Mouse (Mus musculus) megakaryocyte, embryonic 14.5 days (primary cell): Measurements from ENCODE around the gene Krtap4-1. TPM values are rescaled to one million over a fixed set of nuclear protein-coding genes. Genes with fewer than 3 reads are reported as not detected.
"Not testable (repeated sequence)": the region's sequence is repeated elsewhere in the genome, so short reads cannot be mapped to it uniquely, and the experiment has no call there.

Source experiments
- H3K27me3 ChIP-seq: replicated peaks from 2 replicates; pipeline ENCODE3; 2012; ENCODE audit warnings: inconsistent platforms
- H3K36me3 ChIP-seq: replicated peaks from 2 replicates; pipeline ENCODE3; 2012; ENCODE audit warnings: low read length, inconsistent platforms, mixed read lengths
- H3K4me1 ChIP-seq: 2 replicates; pipeline ENCODE4 v1.6.1; 2012; ENCODE audit warnings: inconsistent platforms
- H3K4me3 ChIP-seq: replicated peaks from 2 replicates; pipeline ENCODE3; 2012; ENCODE audit warnings: moderate library complexity, mild to moderate bottlenecking, inconsistent platforms
- H3K9me3 ChIP-seq: 2 replicates; pipeline ENCODE4 v1.6.1; 2012; ENCODE audit warnings: inconsistent platforms
- FLI1 ChIP-seq: IDR thresholded peaks from 2 replicates; pipeline ENCODE4 v1.6.1; 2012; ENCODE audit warnings: low read length, inconsistent platforms, mixed read lengths
- GATA1 ChIP-seq: IDR thresholded peaks from 3 replicates; pipeline ENCODE4 v1.6.1; 2012; ENCODE audit warnings: mixed read lengths, low read length, inconsistent platforms, borderline replicate concordance
- polyA plus RNA-seq: library from polyadenylated mRNA; stranded (reverse); fragments of >175 nt; gene quantifications from 2 replicates; pipeline ENCODE4 v1.2.3, GENCODE M21; 2012; ENCODE audit warnings: low replicate concordance; ENCODE audit not compliant: insufficient read depth

The Krtap4-1 gene
- not detected in 2 replicates for polyA plus RNA-seq

DNA sequence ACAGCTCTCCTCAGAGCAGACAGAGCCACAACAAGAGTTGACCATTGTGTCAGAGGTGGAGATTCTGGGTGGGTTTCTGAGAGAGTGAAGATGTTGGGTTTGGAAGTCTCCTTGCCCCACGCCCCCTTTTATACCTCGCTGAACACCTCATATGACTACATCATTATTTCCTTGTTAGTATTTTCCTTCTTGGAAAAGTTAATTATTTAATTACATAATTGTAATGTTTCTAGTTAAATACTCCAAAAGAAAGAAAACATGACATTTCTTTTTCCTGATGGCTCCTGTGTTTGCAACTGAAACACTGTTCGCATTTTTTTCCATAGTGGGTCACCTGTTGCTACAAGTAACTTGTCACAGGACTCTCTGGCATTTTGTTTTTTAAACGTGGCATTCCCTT, at the start of gene Krtap4-1:
Gene Krtap4-1 (minus strand): TSS at position 101 of the 400 bp plus-strand sequence.
- no peaks in the 10 kb centered on the region for H3K36me3 ChIP-seq
- no peak for TF ChIP-seq FLI1
- TF ChIP-seq GATA1 = no peak
- no peaks in the 10 kb centered on the region for H3K4me1 ChIP-seq
- H3K4me3 ChIP-seq = no peak within 1 kb of the TSS
- H3K9me3 ChIP-seq = peaks cover 6% of the 10 kb centered on the region; the same call in 1 of the 2 replicates
- no peaks in the 10 kb centered on the region for H3K27me3 ChIP-seq

GRCm38 (mm10) chr11:99665860-99666259, 37.8 kb upstream of the Krtap4-1 start, which contains the start of gene Krtap4-6:
Gene Krtap4-6 (minus strand): TSS chr11:99665960.
- Histone ChIP-seq H3K9me3 (0 out of 2 replicates have a peak, but pooled peaks cover 3% of the 10 kb centered on the region), H3K4me3 (no peak within 1 kb of the TSS), H3K4me1 (no peaks in the 10 kb centered on the region), H3K27me3 (no peaks in the 10 kb centered on the region), H3K36me3 (no peaks in the 10 kb centered on the region)
- TF ChIP-seq FLI1 (no peak), GATA1 (no peak)

- Histone ChIP-seq H3K4me1 (no peaks in the 10 kb centered on the region), H3K36me3 (no peaks in the 10 kb centered on the region), H3K9me3 (0 out of 2 replicates have a peak, but pooled peaks cover 3% of the 10 kb centered on the region), H3K27me3 (no peaks in the 10 kb centered on the region), H3K4me3 (no peak overlapping the region)
- TF ChIP-seq GATA1 (no peak), FLI1 (no peak)
These were observed 34.8 kb upstream of the Krtap4-1 start for GRCm38 (mm10) chr11:99662802-99663201.

GRCm38 (mm10) chr11:99659256-99659655, 31.2 kb upstream of the Krtap4-1 start:
- Histone ChIP-seq H3K4me1 (no peaks in the 10 kb centered on the region), H3K4me3 (no peak overlapping the region), H3K27me3 (no peaks in the 10 kb centered on the region), H3K36me3 (no peaks in the 10 kb centered on the region), H3K9me3 (0 out of 2 replicates have a peak, but pooled peaks cover 3% of the 10 kb centered on the region)
- no peak for TF ChIP-seq GATA1
- TF ChIP-seq FLI1 = no peak

DNA sequence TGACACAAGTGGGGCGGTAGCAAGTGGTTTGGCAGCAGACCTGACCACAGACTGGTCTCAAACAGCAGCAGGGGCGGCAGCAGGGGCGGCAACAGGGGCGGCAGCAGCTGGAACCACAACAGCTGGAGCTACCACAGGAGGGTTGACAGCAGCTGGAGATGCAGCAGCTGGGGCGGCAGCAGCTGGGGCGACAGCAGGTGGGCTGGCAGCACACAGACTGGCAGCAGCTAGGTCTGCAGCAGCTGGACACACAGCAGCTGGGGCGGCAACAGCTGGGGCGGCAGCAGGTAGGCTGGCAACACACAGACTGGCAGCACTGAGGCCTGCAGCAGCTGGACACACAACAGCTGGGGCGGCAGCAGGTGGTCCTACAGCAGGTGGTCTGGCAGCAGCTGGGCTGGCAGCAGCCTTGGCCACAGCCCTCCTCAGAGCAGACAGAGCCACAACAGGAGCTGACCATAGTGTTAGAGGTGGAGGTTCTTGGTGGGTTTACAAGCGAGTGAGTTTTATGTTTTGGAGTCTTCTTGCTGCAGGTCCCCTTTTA, 30.5 kb upstream of the Krtap4-1 start, which contains the start of gene Gm11563:
Gene Gm11563 (minus strand): TSS at position 494 of the 544 bp plus-strand sequence.
- H3K27me3 ChIP-seq, H3K9me3 ChIP-seq, H3K4me1 ChIP-seq, H3K4me3 ChIP-seq, H3K36me3 ChIP-seq: not testable (repeated sequence)

DNA sequence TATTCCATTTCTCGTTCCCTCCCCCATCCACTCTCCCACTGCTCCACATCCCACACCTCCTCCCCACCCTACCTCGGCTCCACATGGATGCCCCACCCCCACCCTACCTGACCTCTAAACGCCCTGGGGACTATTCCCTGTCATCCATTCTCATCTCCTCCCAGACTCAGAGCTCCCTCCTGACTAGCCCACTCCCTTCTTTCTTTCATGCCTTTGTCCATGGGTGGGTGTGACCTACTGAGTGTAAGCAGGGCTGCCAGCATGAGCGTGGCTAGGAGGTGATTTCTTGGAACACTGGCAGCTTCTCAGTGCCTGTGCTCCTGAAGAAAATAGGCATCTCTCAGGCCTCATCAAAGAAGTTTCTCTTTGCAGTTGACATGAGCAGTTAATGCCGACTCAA, 29.0 kb upstream of the Krtap4-1 start:
- no peaks in the 10 kb centered on the region for H3K36me3 ChIP-seq
- H3K27me3 ChIP-seq = no peaks in the 10 kb centered on the region
- H3K9me3 ChIP-seq = 0 out of 2 replicates have a peak, but pooled peaks cover 3% of the 10 kb centered on the region
- H3K4me1 ChIP-seq = no peaks in the 10 kb centered on the region
- TF ChIP-seq GATA1 = no peak
- TF ChIP-seq FLI1 = no peak
- no peak overlapping the region for H3K4me3 ChIP-seq

- Histone ChIP-seq H3K9me3 (no peaks in the 10 kb centered on the region), H3K36me3 (no peaks in the 10 kb centered on the region), H3K27me3 (no peaks in the 10 kb centered on the region), H3K4me3 (no peak within 1 kb of the TSS), H3K4me1 (no peaks in the 10 kb centered on the region)
- TF ChIP-seq GATA1 (no peak), FLI1 (no peak)
These were observed 22.1 kb upstream of the Krtap4-1 start, which contains the start of gene Gm11555 for GRCm38 (mm10) chr11:99650136-99650535. Gene Gm11555 (minus strand): TSS chr11:99650236.

DNA sequence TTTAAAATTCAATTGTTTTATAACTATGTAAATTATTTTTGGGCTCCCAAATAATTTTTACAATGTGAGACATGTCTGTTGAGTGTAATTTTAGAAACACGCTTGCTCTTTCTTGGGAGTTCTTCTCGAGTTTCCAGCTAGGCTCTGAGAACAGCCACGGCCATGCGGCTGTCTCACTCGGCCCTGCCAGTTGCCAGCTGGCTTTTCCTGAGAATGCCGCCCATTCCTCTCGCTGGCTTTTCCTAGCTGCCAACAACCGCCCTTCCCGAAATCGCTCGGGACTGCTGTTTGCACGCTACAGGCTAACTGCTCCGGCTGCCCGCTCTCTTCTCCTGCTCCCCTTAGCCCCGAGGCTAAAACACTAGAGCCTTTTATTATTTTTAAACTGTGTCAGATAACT, 18.4 kb upstream of the Krtap4-1 start:
- no peaks in the 10 kb centered on the region for H3K4me1 ChIP-seq
- H3K4me3 ChIP-seq = no peak overlapping the region
- H3K9me3 ChIP-seq = no peaks in the 10 kb centered on the region
- no peaks in the 10 kb centered on the region for H3K27me3 ChIP-seq
- no peak for TF ChIP-seq FLI1
- no peaks in the 10 kb centered on the region for H3K36me3 ChIP-seq

- no peaks in the 10 kb centered on the region for H3K36me3 ChIP-seq
- no peak overlapping the region for H3K4me3 ChIP-seq
These were observed 16.3 kb upstream of the Krtap4-1 start for GRCm38 (mm10) chr11:99644351-99644750.

DNA sequence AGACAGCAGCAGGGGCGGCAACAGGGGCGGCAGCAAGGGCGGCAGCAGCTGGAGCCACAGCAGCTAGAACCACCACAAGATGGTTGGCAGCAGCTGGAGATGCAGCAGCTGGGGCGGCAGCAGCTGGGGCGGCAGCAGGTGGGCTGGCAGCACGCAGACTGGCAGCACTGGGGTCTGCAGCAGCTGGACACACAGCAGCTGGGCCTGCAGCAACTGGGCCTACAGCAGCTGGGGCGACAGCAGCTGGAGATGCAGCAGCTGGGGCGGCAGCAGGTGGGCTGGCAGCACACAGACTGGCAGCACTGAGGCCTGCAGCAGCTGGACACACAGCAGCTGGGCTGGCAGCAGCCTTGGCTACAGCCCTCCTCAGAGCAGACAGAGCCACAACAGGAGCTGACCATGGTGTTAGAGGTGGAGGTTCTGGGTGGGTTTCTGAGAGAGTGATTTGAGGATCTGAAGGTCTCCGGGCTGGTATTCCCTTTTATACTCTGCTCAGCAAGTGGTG, 15.6 kb upstream of the Krtap4-1 start, which contains the start of gene Krtap4-7:
Gene Krtap4-7 (minus strand): TSS at position 455 of the 505 bp plus-strand sequence.
- H3K4me3 ChIP-seq, H3K27me3 ChIP-seq, H3K9me3 ChIP-seq, H3K36me3 ChIP-seq, H3K4me1 ChIP-seq: not testable (repeated sequence)

More at GRCm38 (mm10) chr11:99644351-99644750, 16.3 kb upstream of the Krtap4-1 start:
- H3K9me3 ChIP-seq = no peaks in the 10 kb centered on the region
- H3K4me1 ChIP-seq = no peaks in the 10 kb centered on the region
- H3K27me3 ChIP-seq = no peaks in the 10 kb centered on the region
- TF ChIP-seq FLI1 (no peak), GATA1 (no peak)

DNA sequence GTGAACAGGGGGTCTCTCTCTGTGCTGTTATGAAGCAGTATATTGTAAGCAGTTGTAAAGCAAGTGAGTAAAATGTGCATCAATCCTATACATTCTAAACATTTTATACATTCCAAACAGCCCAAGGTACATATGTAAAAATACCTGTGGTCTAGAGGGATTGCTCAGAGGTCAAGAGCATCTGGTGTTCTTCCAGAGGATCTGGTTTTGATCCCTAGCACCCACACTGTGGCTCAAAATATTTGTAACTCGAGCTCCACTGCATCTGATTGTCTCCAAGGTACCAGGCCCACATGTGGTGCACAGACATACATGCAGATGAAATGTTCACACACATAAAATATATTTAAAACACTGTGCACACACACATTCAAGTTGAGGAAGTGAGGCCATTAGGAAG, 12.9 kb upstream of the Krtap4-1 start:
- Histone ChIP-seq H3K4me1 (no peaks in the 10 kb centered on the region), H3K36me3 (no peaks in the 10 kb centered on the region), H3K4me3 (no peak overlapping the region), H3K27me3 (peaks cover 1% of the 10 kb centered on the region), H3K9me3 (no peaks in the 10 kb centered on the region)
- TF ChIP-seq FLI1 (no peak), GATA1 (no peak)
